Mouse (Mus musculus): ENCODE measurements around the gene Pabpc1l.
"Not testable (repeated sequence)": the region's sequence is repeated elsewhere in the genome, so short reads cannot be mapped to it uniquely, and the experiment has no call there.

Pabpc1l gene

DNA sequence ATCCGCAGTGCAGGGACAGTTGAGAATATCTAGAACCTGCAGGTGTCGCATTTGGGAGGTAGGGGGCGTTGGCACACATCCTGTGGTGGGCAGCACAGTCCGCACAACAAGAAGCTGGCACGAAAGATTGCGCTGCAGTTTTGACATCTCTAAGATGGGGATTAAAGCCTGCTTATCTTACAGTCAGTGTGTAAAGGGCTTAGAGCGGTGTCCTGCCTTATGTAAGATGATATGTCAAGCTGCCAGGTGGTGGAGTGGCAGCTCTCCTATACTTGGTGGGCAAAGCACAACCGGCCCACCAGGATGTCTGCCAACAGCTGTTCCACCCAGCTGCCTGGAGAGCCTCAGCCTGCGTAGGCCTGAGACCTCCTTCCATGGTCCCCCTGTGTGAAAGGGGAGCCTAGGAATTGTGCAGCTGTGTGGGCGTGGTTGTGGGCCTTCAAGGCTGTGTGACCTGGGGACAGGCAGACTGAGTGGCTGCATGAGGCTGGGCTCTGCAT is 11.3 kb downstream of the Pabpc1l start:
- DNase-seq (ENCODE audit: low read depth, low spot score): no peak

- DNase-seq (ENCODE audit: low read depth, low spot score): no peak
Measured at GRCm38 (mm10) chr2:164038407-164039028, 13.3 kb downstream of the Pabpc1l start.

- DNase-seq (ENCODE audit: low read depth, low spot score): no peak
Measured at GRCm38 (mm10) chr2:164040949-164041348, 15.7 kb downstream of the Pabpc1l start.

- DNase-seq (ENCODE audit: low read depth, low spot score): no peak
Measured at GRCm38 (mm10) chr2:164041523-164041922, 16.3 kb downstream of the Pabpc1l start.

DNA sequence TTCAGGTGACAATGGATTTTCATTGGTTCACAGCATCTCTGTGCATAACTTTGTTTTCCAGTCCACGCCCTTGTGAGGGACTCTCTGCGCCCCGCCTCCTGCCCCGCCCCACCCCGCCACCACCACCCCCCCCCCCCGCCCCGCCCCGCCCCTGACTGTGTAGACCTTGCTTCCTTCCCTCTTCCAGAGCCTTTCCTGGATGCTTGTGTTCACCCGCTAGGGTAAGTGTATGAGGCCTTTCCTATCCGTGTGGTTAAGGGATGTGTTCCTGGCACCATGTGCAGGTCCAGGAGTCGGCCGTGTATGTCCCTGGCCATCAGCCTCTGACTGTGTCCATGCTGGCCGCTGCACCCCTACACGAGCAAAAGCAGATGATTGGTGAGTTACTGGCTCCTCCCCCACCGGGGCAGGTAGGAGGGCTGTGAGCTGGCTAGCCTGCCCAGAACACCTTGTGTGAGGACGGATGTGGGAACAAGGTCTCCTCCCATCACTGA is 22.0 kb downstream of the Pabpc1l start:
- DNase-seq (ENCODE audit: low read depth, low spot score): no peak

DNA sequence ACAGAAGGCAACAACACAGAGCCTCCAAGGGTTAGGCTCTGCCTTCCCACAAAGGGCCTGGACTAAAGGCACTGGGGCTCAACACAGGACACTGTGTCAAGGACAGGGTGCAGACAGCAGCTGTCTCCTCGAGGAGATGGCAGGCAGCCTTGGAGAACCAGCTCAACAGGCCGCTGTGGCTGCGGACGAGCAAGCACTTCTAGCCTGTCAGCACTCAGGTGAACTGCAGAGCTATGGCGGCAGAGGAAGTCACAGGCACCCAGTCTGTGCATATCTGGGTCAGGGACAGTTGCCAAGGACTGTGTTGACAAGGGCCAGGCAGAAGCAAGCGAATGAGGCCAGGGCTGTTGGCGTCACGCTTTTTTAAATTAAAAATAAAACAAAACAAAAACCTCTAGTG is 28.5 kb downstream of the Pabpc1l start:
- DNase-seq (ENCODE audit: low read depth, low spot score): no peak

- no peak for DNase-seq (ENCODE audit: low read depth, low spot score)
Measured at GRCm38 (mm10) chr2:164054671-164055070, 29.4 kb downstream of the Pabpc1l start.

DNA sequence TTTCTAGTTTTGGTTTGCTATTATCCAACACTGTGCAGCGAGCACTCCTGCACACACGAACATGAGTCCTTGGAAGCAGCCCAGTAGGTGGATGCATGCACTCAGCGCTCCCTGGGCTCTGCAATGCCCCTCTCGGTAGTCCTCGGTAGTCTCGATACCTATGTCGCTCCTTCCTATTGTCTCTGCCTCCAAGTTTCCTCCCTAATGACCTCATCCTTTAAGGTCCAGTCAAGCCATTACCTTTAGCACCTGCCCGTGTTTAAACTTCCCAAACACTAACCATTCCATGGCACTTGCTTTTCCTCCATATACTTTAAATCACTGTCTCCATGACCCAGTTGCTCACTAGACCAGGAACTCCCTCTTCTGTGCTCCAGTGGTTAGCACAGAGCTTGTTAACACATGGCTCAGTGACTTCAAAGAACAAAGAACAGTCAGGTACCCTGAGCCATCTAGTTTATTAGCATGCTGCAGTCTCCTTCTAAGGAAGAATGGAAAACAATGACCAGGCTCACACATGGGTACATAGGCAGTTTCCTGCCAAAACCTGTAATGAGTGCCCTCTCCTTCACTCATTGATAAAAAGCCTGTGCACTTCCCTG is 34.5 kb downstream of the Pabpc1l start:
- DNase-seq (ENCODE audit: low read depth, low spot score): no peak

GRCm38 (mm10) chr2:164070142-164070764 is 45.0 kb downstream of the Pabpc1l start, which contains the start of gene Stk4:
TSS of gene Stk4 (plus strand) at chr2:164070322.
- DNase-seq (ENCODE audit: low read depth, low spot score): no peak

DNA sequence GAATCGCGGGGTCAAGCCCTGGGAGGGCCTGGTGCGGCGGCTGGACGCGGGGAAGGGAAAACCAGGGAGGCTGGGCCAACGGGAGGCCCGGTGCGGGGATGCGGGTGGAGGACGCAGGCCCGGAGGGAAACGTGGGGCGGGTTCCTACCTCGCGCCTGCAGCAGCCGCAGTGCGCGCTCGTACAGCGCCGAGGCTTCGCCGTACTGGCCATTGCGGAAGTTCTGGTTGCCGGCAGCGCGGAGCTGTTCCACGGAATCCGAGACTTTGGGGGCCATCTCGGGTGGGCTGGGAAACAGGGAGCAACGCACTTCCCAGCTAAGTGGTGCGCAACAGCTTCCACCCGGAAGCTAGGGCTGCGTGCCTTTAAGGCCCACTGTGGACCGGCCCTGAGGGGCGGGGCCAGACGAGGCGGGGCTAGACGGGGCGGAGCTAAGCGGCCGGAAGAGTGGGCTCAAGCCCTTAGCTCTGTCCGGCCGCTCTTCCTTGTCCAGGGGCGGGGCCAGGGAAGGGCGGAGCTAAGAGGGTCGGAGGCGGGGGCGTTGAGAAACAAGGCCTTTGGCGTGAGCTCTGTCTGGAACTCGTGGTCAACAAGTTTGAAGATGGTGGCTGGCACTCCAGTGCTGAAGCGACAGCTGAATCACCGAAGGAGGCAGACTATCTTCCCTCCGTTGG is 45.7 kb downstream of the Pabpc1l start, which contains the start of gene Tomm34:
Gene Tomm34 (minus strand): TSS at position 405 of the 672 bp plus-strand sequence.
- DNase-seq (ENCODE audit: low read depth, low spot score): peak; percentile 83

DNA sequence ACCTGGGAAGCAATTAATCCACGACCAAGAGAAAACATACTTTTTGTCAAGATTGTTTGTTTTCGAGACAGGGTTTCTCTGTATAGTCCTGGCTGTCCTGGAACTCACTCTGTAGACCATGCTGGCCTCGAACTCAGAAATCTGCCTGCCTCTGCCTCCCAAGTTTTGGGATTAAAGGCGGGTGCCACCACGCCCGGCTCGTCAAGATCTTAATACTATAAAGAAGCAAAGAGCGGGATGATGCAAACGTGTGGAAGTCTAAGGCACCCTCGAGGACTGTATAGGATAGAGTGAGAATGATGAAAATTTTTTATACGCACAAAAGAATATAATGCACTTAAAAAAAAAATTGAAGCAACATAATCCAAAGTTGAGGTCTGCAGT is 46.2 kb downstream of the Pabpc1l start:
- DNase-seq (ENCODE audit: low read depth, low spot score): not testable (repeated sequence)

DNA sequence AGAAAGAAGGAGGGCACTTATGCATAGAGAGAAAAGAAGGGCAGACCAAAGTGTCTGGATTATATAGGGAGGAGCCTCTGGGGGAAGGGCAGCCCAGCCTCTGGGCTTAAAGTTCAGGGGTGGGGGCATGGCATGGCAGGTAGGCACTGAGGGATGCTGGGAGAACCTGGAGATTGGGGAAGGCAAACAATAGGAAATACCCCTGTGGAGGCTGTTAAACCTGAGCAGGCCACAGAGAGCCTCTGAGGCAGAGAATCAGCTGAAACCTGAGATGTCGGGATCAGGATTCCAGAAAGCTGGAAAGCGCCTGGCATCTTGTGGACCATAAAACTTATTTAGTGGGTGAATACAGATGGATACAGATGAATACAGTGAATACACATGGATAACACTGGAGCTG is 46.9 kb downstream of the Pabpc1l start:
- DNase-seq (ENCODE audit: low read depth, low spot score): no peak

DNA sequence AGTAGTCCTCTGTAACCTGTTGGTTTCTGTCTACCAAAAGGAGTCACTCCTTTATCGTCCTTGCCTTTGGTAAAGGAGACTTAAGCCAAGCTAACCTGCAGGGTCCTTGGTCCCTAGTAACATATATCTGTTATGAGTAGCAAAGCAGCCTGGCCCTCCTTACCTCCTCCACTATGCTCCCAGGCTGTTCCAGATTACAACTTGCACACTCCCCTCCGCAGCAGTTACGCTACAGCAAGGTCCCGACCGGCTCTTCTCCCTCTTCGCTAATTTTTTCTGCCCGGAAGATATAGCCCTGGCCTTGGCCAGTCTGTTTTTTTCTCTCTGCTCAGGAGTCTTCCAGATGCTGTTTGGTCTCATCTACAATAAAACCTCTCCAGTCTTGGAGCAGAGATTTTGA is 47.9 kb downstream of the Pabpc1l start:
- no peak for DNase-seq (ENCODE audit: low read depth, low spot score)

GRCm38 (mm10) chr2:164073918-164074578 is 48.8 kb downstream of the Pabpc1l start:
- DNase-seq (ENCODE audit: low read depth, low spot score): peak; percentile 95

- DNase-seq (ENCODE audit: low read depth, low spot score): no peak
Measured at GRCm38 (mm10) chr2:164075088-164075487, 49.8 kb downstream of the Pabpc1l start.

- no peak for DNase-seq (ENCODE audit: low read depth, low spot score)
Measured at GRCm38 (mm10) chr2:164076874-164077425, 51.7 kb downstream of the Pabpc1l start.

DNA sequence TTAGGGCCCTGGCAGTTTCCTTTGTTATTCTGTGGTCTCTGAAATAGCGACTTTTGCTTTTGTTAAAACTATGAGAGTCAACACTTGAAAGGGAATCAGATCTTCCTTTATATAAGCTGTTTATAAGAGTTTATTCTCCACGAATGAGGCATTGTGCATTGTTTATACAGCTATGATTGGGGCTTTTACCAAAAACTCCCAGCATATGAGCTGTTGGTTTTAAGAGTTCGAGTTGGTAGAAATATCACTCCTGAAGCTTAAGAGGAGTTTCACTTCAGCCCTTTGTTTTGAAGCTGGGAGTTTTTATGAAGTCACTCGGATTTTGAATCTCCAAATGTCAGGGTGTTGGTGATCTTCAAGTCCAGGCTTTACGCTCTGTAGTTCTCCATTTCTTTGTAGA is 52.6 kb downstream of the Pabpc1l start:
- no peak for DNase-seq (ENCODE audit: low read depth, low spot score)

DNA sequence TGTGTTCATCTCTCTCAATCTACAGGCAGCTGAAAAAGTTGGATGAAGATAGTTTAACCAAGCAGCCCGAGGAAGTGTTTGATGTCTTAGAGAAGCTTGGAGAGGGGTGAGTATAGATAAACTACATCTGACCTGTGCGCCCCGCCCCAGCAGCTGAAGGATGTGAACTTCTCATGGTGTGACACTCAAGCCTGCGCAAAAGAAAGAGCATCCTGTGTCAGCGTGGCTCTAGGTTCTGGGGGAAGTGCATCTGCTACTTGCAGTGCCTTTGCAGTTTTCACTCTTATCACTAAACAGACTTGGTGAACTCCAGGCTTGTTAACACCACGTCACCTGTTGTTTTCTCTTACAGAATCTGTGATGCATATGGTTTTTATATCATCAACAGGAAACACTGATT is 54.2 kb downstream of the Pabpc1l start:
- DNase-seq (ENCODE audit: low read depth, low spot score): no peak

- no peak for DNase-seq (ENCODE audit: low read depth, low spot score)
Measured at GRCm38 (mm10) chr2:164081577-164081976, 56.3 kb downstream of the Pabpc1l start.

- no peak for DNase-seq (ENCODE audit: low read depth, low spot score)
Measured at GRCm38 (mm10) chr2:164082175-164082574, 56.9 kb downstream of the Pabpc1l start.

Data from c-Kit-negative CD71-positive TER-119-positive erythroid progenitor cells, embryonic 14.5 days (primary cell).